Mouse (Mus musculus) liver, adult 2 months (tissue): ENCODE measurements at regions not wholly inside any gene's neighbourhood (a gene's known extent, or its start where the extent isn't known, plus 50 kb on each side); places are given as distances from the start of the nearest gene placed in this dataset.
A peak's percentile ranks its signal among the peaks of the same experiment; 100 is the strongest.

Experiments
- DNase-seq: peaks from one replicate; pipeline ENCODE4 v3.0.0-alpha.2; 2011; ENCODE audit warnings: low read depth, low spot score; ENCODE audit errors: extremely low read depth
- H3K27ac ChIP-seq: fragments of 200-500 bp; replicated peaks from 2 replicates; pipeline ENCODE4 v1.5.1; 2012; ENCODE audit warnings: low read depth, mild to moderate bottlenecking, control low read depth, inconsistent platforms, low read length; ENCODE audit not compliant: insufficient read depth
- H3K27me3 ChIP-seq: fragments of 200-500 bp; 2 replicates; pipeline ENCODE4 v1.6.1; 2012; ENCODE audit warnings: mild to moderate bottlenecking, moderate library complexity, low read length, inconsistent platforms; ENCODE audit not compliant: control insufficient read depth, insufficient read depth
- H3K36me3 ChIP-seq: fragments of 200-500 bp; 2 replicates; pipeline ENCODE4 v1.6.1; 2012; ENCODE audit warnings: low read length, inconsistent platforms; ENCODE audit not compliant: control insufficient read depth, insufficient read depth
- H3K4me1 ChIP-seq: fragments of 200-500 bp; 2 replicates; pipeline ENCODE4 v1.6.1; 2011; ENCODE audit warnings: low read length; ENCODE audit not compliant: control insufficient read depth, insufficient read depth
- H3K4me3 ChIP-seq: fragments of 200-500 bp; 2 replicates; pipeline ENCODE4 v1.5.1; 2011; ENCODE audit warnings: low read depth, mild to moderate bottlenecking, control low read depth, low read length, moderate library complexity; ENCODE audit not compliant: insufficient read depth
- H3K79me2 ChIP-seq: fragments of 200-500 bp; 2 replicates; pipeline ENCODE4 v1.6.1; 2012; ENCODE audit warnings: inconsistent platforms, mild to moderate bottlenecking, low read length, moderate library complexity; ENCODE audit not compliant: control insufficient read depth, insufficient read depth
- H3K9ac ChIP-seq: fragments of 200-500 bp; 2 replicates; pipeline ENCODE4 v1.6.1; 2012; ENCODE audit warnings: low read depth, mild to moderate bottlenecking, control low read depth, inconsistent platforms, low read length
- CTCF ChIP-seq: fragments of 200-500 bp; IDR thresholded peaks from 2 replicates; pipeline ENCODE4 v1.5.1; 2011; ENCODE audit warnings: low read depth, low read length, control low read depth
- POLR2A ChIP-seq: fragments of 200-500 bp; IDR thresholded peaks from 2 replicates; pipeline ENCODE4 v1.6.1; 2011; ENCODE audit warnings: low read length, control low read depth; ENCODE audit not compliant: insufficient read depth; ENCODE audit errors: extremely low read depth
- WGBS: fragments of 180-500 bp; shearing (Covaris S2); methylation state at CpG from one replicate; pipeline ENCODE4 v1.1.7; 2018; 5-methylcytosine and 5-hydroxymethylcytosine counted together

DNA sequence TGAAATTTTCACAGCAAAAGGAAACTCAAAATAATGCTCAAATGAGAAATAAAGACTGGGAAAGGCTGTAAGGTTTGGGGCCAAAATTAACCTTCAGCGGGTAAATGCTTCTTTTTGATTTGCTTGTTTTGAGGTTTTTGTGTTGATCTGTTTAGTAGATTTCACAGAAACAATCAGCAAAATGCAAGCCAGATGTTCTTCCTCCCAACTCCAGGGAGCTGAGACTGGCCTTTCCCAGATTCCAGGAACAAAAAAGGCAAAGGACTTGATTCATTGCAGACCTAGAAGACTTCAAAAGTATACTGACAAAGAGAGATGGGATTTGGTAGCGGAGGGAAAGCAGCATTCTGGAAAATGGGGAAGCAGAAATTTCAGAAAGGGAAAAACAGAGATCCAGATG lies 153.6 kb upstream of the Serpine2 start:
- H3K9ac ChIP-seq = no peak overlapping the region
- 95% methylated on average over 2 of the region's 2 CpGs for WGBS

DNA sequence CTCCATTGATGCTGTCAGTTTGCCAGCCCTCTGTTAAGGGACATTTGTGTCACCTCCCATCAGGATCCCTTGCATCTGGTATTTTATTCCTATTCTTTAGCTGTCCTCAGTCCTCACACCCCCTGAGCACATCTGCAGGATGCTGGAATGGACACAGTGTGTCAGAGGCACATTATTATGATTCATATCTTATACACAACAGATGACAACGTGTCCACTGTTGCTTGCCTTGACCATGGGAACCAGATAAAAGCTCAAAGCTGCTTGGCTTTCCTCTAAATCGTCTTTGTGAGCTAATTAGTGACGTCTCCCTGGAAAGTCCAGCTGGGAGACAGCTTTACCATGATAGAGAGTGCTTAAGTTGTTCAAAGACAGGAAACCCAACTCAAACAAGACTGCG lies 149.7 kb upstream of the Serpine2 start:
- H3K27me3 ChIP-seq = no peaks in the 10 kb centered on the region
- WGBS = 59% methylated on average over 4 of the region's 4 CpGs
- no peaks in the 10 kb centered on the region for H3K36me3 ChIP-seq
- H3K79me2 ChIP-seq = no peaks in the 10 kb centered on the region
- H3K9ac ChIP-seq = no peak overlapping the region
- H3K27ac ChIP-seq = no peak overlapping the region
- no peak overlapping the region for H3K4me3 ChIP-seq
- TF ChIP-seq CTCF (no peak), POLR2A (no peak)
- no peak for DNase-seq
- no peaks in the 10 kb centered on the region for H3K4me1 ChIP-seq

More for the DNA sequence above, 153.6 kb upstream of the Serpine2 start:
- no peaks in the 10 kb centered on the region for H3K27me3 ChIP-seq
- no peak for DNase-seq
- no peak overlapping the region for H3K27ac ChIP-seq
- H3K36me3 ChIP-seq = no peaks in the 10 kb centered on the region
- TF ChIP-seq CTCF (no peak), POLR2A (no peak)
- no peaks in the 10 kb centered on the region for H3K4me1 ChIP-seq
- no peaks in the 10 kb centered on the region for H3K79me2 ChIP-seq
- no peak overlapping the region for H3K4me3 ChIP-seq

DNA sequence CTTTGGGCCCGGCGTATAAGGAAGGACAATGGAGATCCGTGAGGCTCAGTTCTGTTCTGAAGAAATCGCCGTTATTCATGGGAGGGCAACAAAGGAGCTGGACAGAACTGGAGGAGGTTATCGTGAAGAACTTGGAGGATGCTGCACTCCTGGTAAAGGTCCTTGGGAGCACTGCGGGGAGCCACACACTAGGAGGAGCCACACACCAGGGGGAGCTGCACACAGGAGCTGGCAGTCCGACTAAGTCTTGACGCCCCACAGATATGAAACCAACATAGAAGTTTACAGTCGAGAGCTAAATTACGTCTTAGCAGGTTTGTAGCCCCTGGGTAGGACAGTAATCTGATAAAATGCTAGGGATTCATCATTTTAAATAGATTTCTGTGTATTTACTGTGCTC lies 138.1 kb upstream of the Serpine2 start:
- WGBS = 70% methylated on average over 11 of the region's 11 CpGs
- Histone ChIP-seq H3K79me2 (no peaks in the 10 kb centered on the region), H3K4me1 (no peaks in the 10 kb centered on the region), H3K9ac (no peak overlapping the region), H3K36me3 (no peaks in the 10 kb centered on the region), H3K27me3 (no peaks in the 10 kb centered on the region), H3K27ac (no peak overlapping the region), H3K4me3 (no peak overlapping the region)
- TF ChIP-seq POLR2A = no peak
- peak; percentile 38; the same call in 1 of the 2 replicates for TF ChIP-seq CTCF
- DNase-seq = no peak

DNA sequence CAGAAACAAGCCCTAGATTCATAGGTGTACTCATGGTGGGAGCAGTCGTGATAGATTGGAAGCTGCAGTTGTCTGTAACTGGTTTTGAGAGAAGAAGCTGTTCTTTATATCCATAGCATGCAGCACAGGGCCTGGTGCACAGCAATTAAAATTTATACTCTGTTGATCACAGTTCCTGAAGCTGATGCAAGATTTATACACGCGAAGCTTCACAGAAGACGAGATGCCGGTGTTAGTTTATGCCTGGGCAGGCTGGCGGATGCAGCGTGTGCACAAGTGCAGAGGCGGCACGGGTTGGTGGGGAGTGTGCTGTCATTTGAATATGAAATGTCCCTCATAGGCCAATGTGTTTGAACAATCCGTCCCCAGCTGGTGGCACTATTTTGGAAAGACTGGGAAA lies 136.9 kb upstream of the Serpine2 start:
- H3K36me3 ChIP-seq = no peaks in the 10 kb centered on the region
- no peaks in the 10 kb centered on the region for H3K79me2 ChIP-seq
- no peak for TF ChIP-seq POLR2A
- no peak overlapping the region for H3K9ac ChIP-seq
- 87% methylated on average over 10 of the region's 10 CpGs for WGBS
- H3K27me3 ChIP-seq = no peaks in the 10 kb centered on the region
- DNase-seq = no peak
- no peaks in the 10 kb centered on the region for H3K4me1 ChIP-seq
- H3K27ac ChIP-seq = no peak overlapping the region
- H3K4me3 ChIP-seq = no peak overlapping the region

DNA sequence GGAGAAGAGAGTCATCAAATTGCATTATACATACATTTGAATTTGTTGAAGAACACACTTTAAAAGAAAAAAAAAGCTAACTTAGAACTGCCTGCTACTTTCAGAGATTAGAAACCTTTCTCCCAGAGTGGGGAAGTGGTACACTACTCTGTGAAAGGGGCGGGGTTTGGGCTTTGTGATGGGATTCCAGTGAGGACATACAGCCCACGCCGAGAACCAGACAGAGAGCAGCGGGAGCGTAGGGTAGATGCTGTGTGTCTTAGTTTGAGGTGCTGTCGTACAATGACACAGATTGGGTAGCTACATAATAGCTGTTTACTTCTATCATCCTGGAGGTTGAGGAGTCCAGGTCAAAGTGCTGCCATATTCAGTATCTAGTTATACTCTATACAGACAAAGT lies 136.5 kb upstream of the Serpine2 start:
- Histone ChIP-seq H3K27ac (no peak overlapping the region), H3K4me3 (no peak overlapping the region), H3K36me3 (no peaks in the 10 kb centered on the region), H3K9ac (no peak overlapping the region), H3K4me1 (no peaks in the 10 kb centered on the region), H3K27me3 (no peaks in the 10 kb centered on the region), H3K79me2 (no peaks in the 10 kb centered on the region)
- no peak for TF ChIP-seq POLR2A
- 93% methylated on average over 6 of the region's 6 CpGs for WGBS
- DNase-seq = no peak

DNA sequence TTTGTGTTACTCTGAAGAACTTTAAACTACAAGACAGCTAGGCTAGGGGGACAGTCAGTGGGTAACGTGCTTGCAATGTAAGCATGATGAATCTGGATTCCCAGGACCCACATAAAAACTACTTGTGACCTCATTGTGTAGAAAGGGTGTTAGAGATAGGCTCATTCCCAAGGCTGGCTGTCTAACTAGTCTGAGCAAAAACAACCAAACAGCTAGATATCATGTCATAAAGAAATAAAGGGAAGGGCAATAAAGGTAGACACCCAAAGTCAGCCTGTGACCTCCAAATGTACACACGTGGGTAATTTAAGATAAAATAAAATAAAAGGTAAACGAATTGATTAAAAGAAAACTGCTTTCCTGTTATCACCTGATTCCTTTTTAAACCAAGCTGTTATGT lies 123.7 kb upstream of the Serpine2 start:
- no peaks in the 10 kb centered on the region for H3K4me1 ChIP-seq
- H3K27me3 ChIP-seq = no peaks in the 10 kb centered on the region
- H3K4me3 ChIP-seq = no peak overlapping the region
- WGBS = 72% methylated on average over 3 of the region's 3 CpGs
- TF ChIP-seq POLR2A (no peak), CTCF (no peak)
- no peaks in the 10 kb centered on the region for H3K36me3 ChIP-seq
- H3K9ac ChIP-seq = no peak overlapping the region
- H3K79me2 ChIP-seq = no peaks in the 10 kb centered on the region
- no peak for DNase-seq
- no peak overlapping the region for H3K27ac ChIP-seq
